Mouse (Mus musculus) NIH3T3 (cell line): ENCODE results near the gene Nod1.
"Not testable (repeated sequence)": the region's sequence is repeated elsewhere in the genome, so short reads cannot be mapped to it uniquely, and the experiment has no call there.

Experiments
- DNase-seq: peaks from one replicate; pipeline ENCODE4 v3.0.0-alpha.2; 2012; ENCODE audit warnings: low read depth

Gene Nod1

GRCm38 (mm10) chr6:54979426-54979825 lies 7.0 kb upstream of the Nod1 start:
- DNase-seq, result no peak

GRCm38 (mm10) chr6:54975616-54976015 lies 3.2 kb upstream of the Nod1 start:
- no peak for DNase-seq

GRCm38 (mm10) chr6:54974501-54974900 lies 2.1 kb upstream of the Nod1 start:
- peak; percentile 56 for DNase-seq

GRCm38 (mm10) chr6:54972929-54973211 lies 458 bp upstream of the Nod1 start:
- peak; percentile 66 for DNase-seq

GRCm38 (mm10) chr6:54971731-54972110 lies 691 bp downstream of the Nod1 start:
- peak; percentile 65 for DNase-seq

GRCm38 (mm10) chr6:54970506-54970905 lies 1.9 kb downstream of the Nod1 start:
- DNase-seq, result no peak

- DNase-seq, result no peak
These were observed 2.6 kb downstream of the Nod1 start for GRCm38 (mm10) chr6:54969801-54970200.

GRCm38 (mm10) chr6:54967591-54967990 lies 4.8 kb downstream of the Nod1 start:
- no peak for DNase-seq

- DNase-seq, result no peak
These were observed 7.2 kb downstream of the Nod1 start for GRCm38 (mm10) chr6:54965234-54965633.

GRCm38 (mm10) chr6:54964755-54965154 lies 7.7 kb downstream of the Nod1 start:
- DNase-seq, result no peak

GRCm38 (mm10) chr6:54963599-54963998 lies 8.8 kb downstream of the Nod1 start:
- no peak for DNase-seq

GRCm38 (mm10) chr6:54957655-54958054 lies 14.8 kb downstream of the Nod1 start:
- peak; percentile 31 for DNase-seq

- peak; percentile 92 for DNase-seq
These were observed 16.0 kb downstream of the Nod1 start for GRCm38 (mm10) chr6:54956425-54956824.

GRCm38 (mm10) chr6:54955949-54956348 lies 16.5 kb downstream of the Nod1 start:
- DNase-seq, result no peak

GRCm38 (mm10) chr6:54954659-54955414 lies 17.6 kb downstream of the Nod1 start:
- DNase-seq, result peak; percentile 60

GRCm38 (mm10) chr6:54953399-54953798 lies 19.0 kb downstream of the Nod1 start:
- DNase-seq, result not testable (repeated sequence)

- DNase-seq, result no peak
These were observed 19.9 kb downstream of the Nod1 start for GRCm38 (mm10) chr6:54952542-54952941.

GRCm38 (mm10) chr6:54948682-54949081 lies 23.7 kb downstream of the Nod1 start:
- DNase-seq, result no peak

GRCm38 (mm10) chr6:54946241-54946953 lies 26.0 kb downstream of the Nod1 start:
- DNase-seq, result no peak

GRCm38 (mm10) chr6:54944551-54944950 lies 27.9 kb downstream of the Nod1 start:
- DNase-seq, result no peak

GRCm38 (mm10) chr6:54943753-54944152 lies 28.7 kb downstream of the Nod1 start:
- DNase-seq, result no peak

- no peak for DNase-seq
These were observed 29.1 kb downstream of the Nod1 start for GRCm38 (mm10) chr6:54943292-54943691.

- DNase-seq, result no peak
These were observed 31.3 kb downstream of the Nod1 start for GRCm38 (mm10) chr6:54941149-54941548.

GRCm38 (mm10) chr6:54940126-54940525 lies 32.3 kb downstream of the Nod1 start:
- no peak for DNase-seq
